Mouse (Mus musculus): ENCODE measurements at regions not wholly inside any gene's neighbourhood (a gene's known extent, or its start where the extent isn't known, plus 50 kb on each side); places are given as distances from the start of the nearest gene placed in this dataset.

DNA sequence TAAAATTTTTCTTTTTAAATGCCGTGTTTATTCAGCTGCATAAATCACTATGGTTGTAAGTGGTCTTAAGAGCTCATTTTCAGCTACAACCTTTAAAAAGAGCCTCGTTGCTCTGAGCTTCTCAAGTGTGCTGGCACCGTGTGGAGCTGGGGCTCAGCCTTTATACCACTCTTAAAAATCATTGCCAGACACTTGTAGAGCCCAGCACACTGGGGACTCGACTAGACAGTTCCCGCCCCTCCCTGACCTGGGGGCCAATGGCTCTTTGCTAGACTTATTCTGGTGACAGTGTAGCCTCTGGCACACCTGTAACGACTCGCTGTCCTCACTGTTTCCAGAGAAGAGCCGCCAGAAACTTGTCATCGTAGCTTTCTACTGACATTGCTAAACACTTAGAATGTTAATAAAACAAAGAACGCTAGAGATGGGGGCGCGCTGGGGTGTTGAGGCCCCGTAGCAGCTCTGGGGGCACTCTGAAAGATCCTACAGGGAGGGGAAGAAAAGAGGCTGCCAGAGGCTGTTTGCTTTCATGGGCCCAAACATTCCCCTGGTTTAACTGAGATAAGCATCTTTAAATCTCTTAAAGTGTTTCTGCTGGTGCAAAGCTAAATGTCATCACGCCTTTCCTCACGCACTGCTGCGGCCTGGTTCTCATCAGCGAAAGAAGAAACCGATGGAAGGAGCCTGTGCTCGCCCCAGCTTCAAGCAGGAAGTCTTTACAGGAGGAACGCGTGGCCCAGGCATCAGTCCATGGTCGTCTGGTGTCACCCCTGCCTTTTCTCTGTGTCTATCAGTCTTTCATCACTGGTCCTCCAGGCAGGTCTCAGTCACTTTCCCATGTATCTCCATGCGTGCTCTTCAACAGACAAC lies 196.7 kb downstream of the Smoc2 start:
- TF ChIP-seq CTCF (IDR thresholded peaks at IDR 0.05; ENCODE audit: low read depth) (no peak), EP300 (IDR thresholded peaks at IDR 0.05; ENCODE audit: low read depth) (no peak)

Measured in liver, postnatal 0 days (tissue).